Mouse (Mus musculus) small intestine, adult 2 months (tissue): ENCODE results near the gene Aspscr1.

Source experiments
- CTCF ChIP-seq: fragments of 200-500 bp; IDR thresholded peaks from 2 replicates; pipeline ENCODE4 v1.5.1; 2012; ENCODE audit warnings: low read depth, mild to moderate bottlenecking, control low read depth, inconsistent platforms, low read length, moderate library complexity, mixed read lengths; ENCODE audit not compliant: insufficient replicate concordance, insufficient read length; ENCODE audit errors: extremely low read depth
- POLR2A ChIP-seq: fragments of 200-500 bp; IDR thresholded peaks from 2 replicates; pipeline ENCODE4 v1.6.1; 2012; ENCODE audit warnings: low read depth, mild to moderate bottlenecking, control low read depth, inconsistent platforms, low read length, moderate library complexity

GRCm38 (mm10) chr11:120733521-120733920 lies 60.7 kb downstream of the Aspscr1 start:
- no peak for TF ChIP-seq POLR2A
- no peak for TF ChIP-seq CTCF
